Mouse (Mus musculus): Measurements from ENCODE around the gene Olfr1474. TPM values are rescaled to one million over a fixed set of nuclear protein-coding genes. Genes with fewer than 3 reads are reported as not detected.
"Not testable (repeated sequence)": the region's sequence is repeated elsewhere in the genome, so short reads cannot be mapped to it uniquely, and the experiment has no call there.

Gene Olfr1474
- total RNA-seq (2021), result not detected
- long read RNA-seq, experiment 1, result 0 reads
- long read RNA-seq, experiment 2, result 0 reads

DNA sequence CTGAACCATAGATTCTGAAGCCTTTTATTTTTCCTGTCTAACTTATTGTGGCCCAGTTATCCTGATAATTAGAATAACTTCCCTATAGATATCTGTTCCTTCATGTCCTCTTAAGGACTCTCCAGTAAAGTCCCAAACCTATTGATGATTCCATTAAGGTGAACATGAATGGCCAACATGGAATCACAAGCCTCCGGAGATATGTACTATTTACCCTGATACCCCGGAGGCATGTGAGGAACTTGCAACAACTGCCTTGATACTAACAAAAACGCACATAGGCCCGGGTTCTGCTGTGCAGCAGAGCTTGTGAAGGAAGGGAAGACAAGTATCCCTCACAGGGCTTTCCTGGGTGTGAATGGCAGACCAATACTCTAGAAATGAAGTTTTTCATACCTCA lies at the start of gene Olfr1474:
TSS of gene Olfr1474 (plus strand) at position 301 of the 400 bp plus-strand sequence.
- H3K4me3 ChIP-seq; DNase-seq; H3K27ac ChIP-seq; intact Hi-C loops (cut with DNase I): not testable (repeated sequence)

DNA sequence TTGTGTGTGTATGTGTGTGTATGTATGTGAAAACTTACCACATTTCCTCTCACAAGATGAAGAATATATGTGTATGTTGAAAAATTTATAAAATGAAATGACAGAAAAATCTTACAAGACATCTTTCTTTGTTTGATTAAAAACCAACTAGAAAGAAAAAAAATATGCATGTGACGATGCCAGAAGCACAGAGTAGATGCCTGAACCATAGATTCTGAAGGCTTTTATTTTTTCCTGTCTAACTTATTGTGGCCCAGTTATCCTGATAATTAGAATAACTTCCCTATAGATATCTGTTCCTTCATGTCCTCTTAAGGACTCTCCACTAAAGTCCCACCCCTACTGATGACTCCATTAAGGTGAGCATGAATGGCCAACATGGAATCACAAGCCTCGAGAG lies 26.3 kb upstream of the Olfr1474 start, which contains the start of gene Olfr1471:
TSS of gene Olfr1471 (plus strand) at position 301 of the 400 bp plus-strand sequence.
- DNase-seq; H3K27ac ChIP-seq; intact Hi-C loops (cut with DNase I); H3K4me3 ChIP-seq: not testable (repeated sequence)

DNA sequence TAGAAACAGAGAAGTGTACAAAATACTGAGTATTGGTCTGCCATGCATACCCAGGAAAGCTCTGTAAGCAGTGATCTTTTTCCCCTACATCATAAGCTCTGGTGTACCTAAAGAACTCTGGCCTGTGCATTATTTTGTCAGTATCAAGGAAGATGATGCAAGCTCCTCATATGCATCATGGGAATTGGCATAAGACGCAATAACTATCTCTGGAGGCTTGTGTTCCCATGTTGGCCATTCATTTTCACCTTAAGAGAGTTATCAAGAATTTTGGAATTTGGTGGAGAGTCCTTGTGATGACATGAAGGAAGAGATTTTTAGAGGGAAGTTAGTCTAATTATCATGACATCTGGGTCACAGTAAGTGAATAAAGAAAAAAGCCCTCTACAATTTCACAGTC lies 13.4 kb upstream of the Olfr1474 start, which contains the start of gene Olfr1472:
TSS of gene Olfr1472 (minus strand) at position 101 of the 400 bp plus-strand sequence.
- no peak for TF ChIP-seq CTCF (IDR thresholded peaks at IDR 0.05)
- no peak for DNase-seq
- intact Hi-C loops (cut with DNase I), result no loop called here
- Histone ChIP-seq H3K4me3 (no peak within 1 kb of the TSS), H3K27ac (no peak within 1 kb of the TSS)

DNA sequence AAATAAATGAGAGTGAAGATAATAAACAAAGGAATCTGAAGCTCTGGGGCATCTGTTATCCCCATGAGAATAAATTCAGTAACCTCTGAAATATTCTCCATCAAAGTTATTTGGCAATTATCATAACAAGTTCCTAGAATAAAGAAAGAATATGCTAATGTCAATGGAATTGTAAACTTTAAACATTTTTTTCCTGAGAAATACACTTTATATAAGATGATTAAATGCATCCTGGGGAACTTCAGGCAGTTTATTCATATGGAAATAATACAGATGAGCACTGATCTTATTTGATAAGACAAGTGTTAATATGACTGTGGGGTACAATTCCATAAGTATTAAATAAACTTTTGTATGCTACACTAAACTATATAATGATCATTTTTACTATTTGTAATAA lies 10.7 kb downstream of the Olfr1474 start, which contains the start of gene Olfr1475:
TSS of gene Olfr1475 (minus strand) at position 101 of the 400 bp plus-strand sequence.
- DNase-seq, result no peak
- TF ChIP-seq CTCF (IDR thresholded peaks at IDR 0.05), result no peak
- no peak within 1 kb of the TSS for H3K27ac ChIP-seq
- H3K4me3 ChIP-seq, result no peak within 1 kb of the TSS
- intact Hi-C loops (cut with DNase I), result no loop called here

DNA sequence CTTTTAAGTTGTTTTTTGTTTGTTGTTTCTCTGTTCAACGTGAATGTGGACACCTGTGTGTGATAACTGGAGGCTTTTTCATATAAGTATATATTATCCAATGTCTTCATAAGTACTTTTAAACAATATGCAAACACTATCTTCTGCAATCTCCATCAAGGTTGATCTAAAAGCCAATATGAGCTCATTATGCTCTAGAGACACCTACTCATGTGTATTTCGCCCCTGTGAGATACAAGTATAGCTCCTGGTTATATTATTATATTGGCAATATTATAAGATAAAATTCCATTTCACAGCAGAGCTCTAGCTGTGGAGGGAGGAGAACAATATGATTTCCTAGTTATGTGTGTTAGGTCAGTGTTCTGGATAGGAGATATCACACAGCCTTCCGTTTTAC lies 30.9 kb downstream of the Olfr1474 start, which contains the start of gene Olfr1477:
TSS of gene Olfr1477 (plus strand) at position 301 of the 400 bp plus-strand sequence.
- no peak for DNase-seq
- TF ChIP-seq CTCF (IDR thresholded peaks at IDR 0.05), result no peak
- Histone ChIP-seq H3K27ac (no peak within 1 kb of the TSS), H3K4me3 (no peak within 1 kb of the TSS)
- intact Hi-C loops (cut with DNase I), result no loop called here

Other genes with a start within 250 kb of the Olfr1474 start
- gene Olfr1463, start 238.2 kb upstream of the Olfr1474 start, total RNA-seq (2021), result not detected
- gene Olfr1465, start 154.0 kb upstream of the Olfr1474 start, total RNA-seq (2021), result not detected
- gene Olfr1466, start 130.7 kb upstream of the Olfr1474 start, total RNA-seq (2021), result not detected
- not detected for gene Olfr1467, start 107.3 kb upstream of the Olfr1474 start, total RNA-seq (2021)
- gene Olfr1469, start 61.7 kb upstream of the Olfr1474 start, total RNA-seq (2021), result not detected
- not detected for gene Olfr1471, start 26.2 kb upstream of the Olfr1474 start, total RNA-seq (2021)
- not detected for gene Olfr1472, start 13.5 kb upstream of the Olfr1474 start, total RNA-seq (2021)
- not detected for gene Olfr1475, start 10.6 kb downstream of the Olfr1474 start, total RNA-seq (2021)
- gene Olfr1477, start 31.0 kb downstream of the Olfr1474 start, total RNA-seq (2021), result not detected
- gene Olfr1480, start 58.3 kb downstream of the Olfr1474 start, total RNA-seq (2021), result not detected
- gene Olfr1484, start 113.9 kb downstream of the Olfr1474 start, total RNA-seq (2021), result not detected
- gene Olfr1487, start 147.8 kb downstream of the Olfr1474 start, total RNA-seq (2021), result not detected
- gene Olfr1489, start 162.1 kb downstream of the Olfr1474 start, total RNA-seq (2021), result not detected
- not detected for gene Olfr1490, start 181.5 kb downstream of the Olfr1474 start, total RNA-seq (2021)
- not detected for gene Olfr1491, start 227.7 kb downstream of the Olfr1474 start, total RNA-seq (2021)